Mouse (Mus musculus): ENCODE results near the gene Mpig6b. TPM values are rescaled to one million over a fixed set of nuclear protein-coding genes. Genes with fewer than 3 reads are reported as not detected.

Mpig6b gene
- polyA plus RNA-seq, 1 experiment from 2014 or later = 1.3 TPM

Other genes with a start within 250 kb of the Mpig6b start
- gene Stk19, start 229.2 kb downstream of the Mpig6b start, polyA plus RNA-seq (2016; fragmentation: Nextera tagmentation; extraction: Ambion mirVana) = 30.2 and 30.6 TPM in 2 replicates
- gene Dxo, start 229.2 kb downstream of the Mpig6b start, polyA plus RNA-seq (2016; fragmentation: Nextera tagmentation; extraction: Ambion mirVana) = 81.2 and 88.1 TPM in 2 replicates
- 57.8 and 62.4 TPM in 2 replicates for gene Skiv2l, start 216.0 kb downstream of the Mpig6b start, polyA plus RNA-seq (2016; fragmentation: Nextera tagmentation; extraction: Ambion mirVana)
- 137 and 139 TPM in 2 replicates for gene Nelfe, start 215.8 kb downstream of the Mpig6b start, polyA plus RNA-seq (2016; fragmentation: Nextera tagmentation; extraction: Ambion mirVana)
- 1.8 and 2.8 TPM in 2 replicates for gene Cfb, start 203.7 kb downstream of the Mpig6b start, polyA plus RNA-seq (2016; fragmentation: Nextera tagmentation; extraction: Ambion mirVana)
- 5.8 and 6.1 TPM in 2 replicates for gene Zbtb12, start 186.7 kb downstream of the Mpig6b start, polyA plus RNA-seq (2016; fragmentation: Nextera tagmentation; extraction: Ambion mirVana)
- gene Gm20547, start 184.1 kb downstream of the Mpig6b start, polyA plus RNA-seq (2016; fragmentation: Nextera tagmentation; extraction: Ambion mirVana) = 0.07 TPM in 1 of 2 replicates, not detected in the other
- 1.3 TPM in 2 replicates for gene C2, start 167.9 kb downstream of the Mpig6b start, polyA plus RNA-seq (2016; fragmentation: Nextera tagmentation; extraction: Ambion mirVana)
- gene Ehmt2, start 167.7 kb downstream of the Mpig6b start, polyA plus RNA-seq (2016; fragmentation: Nextera tagmentation; extraction: Ambion mirVana) = 88.0 and 91.9 TPM in 2 replicates
- gene Slc44a4, start 151.7 kb downstream of the Mpig6b start, polyA plus RNA-seq (2016; fragmentation: Nextera tagmentation; extraction: Ambion mirVana) = not detected in 2 replicates
- gene Neu1, start 134.9 kb downstream of the Mpig6b start, polyA plus RNA-seq (2016; fragmentation: Nextera tagmentation; extraction: Ambion mirVana) = 16.1 and 19.2 TPM in 2 replicates
- 0.19 TPM in 1 of 2 replicates, not detected in the other for gene Hspa1b, start 106.9 kb downstream of the Mpig6b start, polyA plus RNA-seq (2016; fragmentation: Nextera tagmentation; extraction: Ambion mirVana)
- gene Gm20481, start 96.3 kb downstream of the Mpig6b start, polyA plus RNA-seq (2016; fragmentation: Nextera tagmentation; extraction: Ambion mirVana) = 0.27 TPM in 1 of 2 replicates, not detected in the other
- 1.3 and 1.6 TPM in 2 replicates for gene Hspa1a, start 94.0 kb downstream of the Mpig6b start, polyA plus RNA-seq (2016; fragmentation: Nextera tagmentation; extraction: Ambion mirVana)
- 0.71 and 0.81 TPM in 2 replicates for gene Hspa1l, start 93.5 kb downstream of the Mpig6b start, polyA plus RNA-seq (2016; fragmentation: Nextera tagmentation; extraction: Ambion mirVana)
- gene Lsm2, start 84.3 kb downstream of the Mpig6b start, polyA plus RNA-seq (2016; fragmentation: Nextera tagmentation; extraction: Ambion mirVana) = 307 and 337 TPM in 2 replicates
- 177 and 210 TPM in 2 replicates for gene Vars, start 65.2 kb downstream of the Mpig6b start, polyA plus RNA-seq (2016; fragmentation: Nextera tagmentation; extraction: Ambion mirVana)
- gene Vwa7, start 49.6 kb downstream of the Mpig6b start, polyA plus RNA-seq (2016; fragmentation: Nextera tagmentation; extraction: Ambion mirVana) = 0.19 and 0.28 TPM in 2 replicates
- 7.1 and 7.7 TPM in 2 replicates for gene Sapcd1, start 38.2 kb downstream of the Mpig6b start, polyA plus RNA-seq (2016; fragmentation: Nextera tagmentation; extraction: Ambion mirVana)
- gene Msh5, start 19.4 kb downstream of the Mpig6b start, polyA plus RNA-seq (2016; fragmentation: Nextera tagmentation; extraction: Ambion mirVana) = 5.4 and 6.3 TPM in 2 replicates
- gene Clic1, start 16.2 kb downstream of the Mpig6b start, polyA plus RNA-seq (2016; fragmentation: Nextera tagmentation; extraction: Ambion mirVana) = 216 and 217 TPM in 2 replicates
- gene Ddah2, start 7.1 kb downstream of the Mpig6b start, polyA plus RNA-seq (2016; fragmentation: Nextera tagmentation; extraction: Ambion mirVana) = 527 and 597 TPM in 2 replicates
- 0.17 TPM in 2 replicates for gene Ly6g6c, start 796 bp downstream of the Mpig6b start, polyA plus RNA-seq (2016; fragmentation: Nextera tagmentation; extraction: Ambion mirVana)
- 0.32 and 0.59 TPM in 2 replicates for gene Ly6g6e, start 10.7 kb upstream of the Mpig6b start, polyA plus RNA-seq (2016; fragmentation: Nextera tagmentation; extraction: Ambion mirVana)
- 2.0 and 3.5 TPM in 2 replicates for gene Ly6g6d, start 11.9 kb upstream of the Mpig6b start, polyA plus RNA-seq (2016; fragmentation: Nextera tagmentation; extraction: Ambion mirVana)
- gene Ly6g6f, start 19.4 kb upstream of the Mpig6b start, polyA plus RNA-seq (2016; fragmentation: Nextera tagmentation; extraction: Ambion mirVana) = 0.70 and 0.86 TPM in 2 replicates
- gene Abhd16a, start 23.1 kb upstream of the Mpig6b start, polyA plus RNA-seq (2016; fragmentation: Nextera tagmentation; extraction: Ambion mirVana) = 56.7 and 68.5 TPM in 2 replicates
- not detected in 2 replicates for gene Ly6g5c, start 42.1 kb upstream of the Mpig6b start, polyA plus RNA-seq (2016; fragmentation: Nextera tagmentation; extraction: Ambion mirVana)
- gene Ly6g5b, start 49.2 kb upstream of the Mpig6b start, polyA plus RNA-seq (2016; fragmentation: Nextera tagmentation; extraction: Ambion mirVana) = 0.99 and 1.1 TPM in 2 replicates
- gene Gpank1, start 55.3 kb upstream of the Mpig6b start, polyA plus RNA-seq (2016; fragmentation: Nextera tagmentation; extraction: Ambion mirVana) = 33.4 and 34.5 TPM in 2 replicates
- 299 and 306 TPM in 2 replicates for gene Csnk2b, start 55.9 kb upstream of the Mpig6b start, polyA plus RNA-seq (2016; fragmentation: Nextera tagmentation; extraction: Ambion mirVana)
- gene D17H6S53E, start 60.2 kb upstream of the Mpig6b start, polyA plus RNA-seq (2016; fragmentation: Nextera tagmentation; extraction: Ambion mirVana) = 9.5 and 9.6 TPM in 2 replicates
- gene Apom, start 65.9 kb upstream of the Mpig6b start, polyA plus RNA-seq (2016; fragmentation: Nextera tagmentation; extraction: Ambion mirVana) = 0.53 and 0.66 TPM in 2 replicates
- gene Bag6, start 69.0 kb upstream of the Mpig6b start, polyA plus RNA-seq (2016; fragmentation: Nextera tagmentation; extraction: Ambion mirVana) = 56.6 and 67.4 TPM in 2 replicates
- gene Prrc2a, start 98.7 kb upstream of the Mpig6b start, polyA plus RNA-seq (2016; fragmentation: Nextera tagmentation; extraction: Ambion mirVana) = 173 and 198 TPM in 2 replicates
- 4.0 and 5.8 TPM in 2 replicates for gene Aif1, start 109.9 kb upstream of the Mpig6b start, polyA plus RNA-seq (2016; fragmentation: Nextera tagmentation; extraction: Ambion mirVana)
- gene Lst1, start 122.3 kb upstream of the Mpig6b start, polyA plus RNA-seq (2016; fragmentation: Nextera tagmentation; extraction: Ambion mirVana) = 5.0 and 8.3 TPM in 2 replicates
- gene Ltb, start 128.3 kb upstream of the Mpig6b start, polyA plus RNA-seq (2016; fragmentation: Nextera tagmentation; extraction: Ambion mirVana) = 0.10 TPM in 1 of 2 replicates, not detected in the other
- gene Tnf, start 135.8 kb upstream of the Mpig6b start, polyA plus RNA-seq (2016; fragmentation: Nextera tagmentation; extraction: Ambion mirVana) = 0.07 TPM in 1 of 2 replicates, not detected in the other
- not detected in 2 replicates for gene Lta, start 139.2 kb upstream of the Mpig6b start, polyA plus RNA-seq (2016; fragmentation: Nextera tagmentation; extraction: Ambion mirVana)
- gene Gm16181, start 154.7 kb upstream of the Mpig6b start, polyA plus RNA-seq (2016; fragmentation: Nextera tagmentation; extraction: Ambion mirVana) = 0.25 and 0.37 TPM in 2 replicates
- 9.7 and 11.8 TPM in 2 replicates for gene Atp6v1g2, start 167.5 kb upstream of the Mpig6b start, polyA plus RNA-seq (2016; fragmentation: Nextera tagmentation; extraction: Ambion mirVana)
- gene Nfkbil1, start 169.6 kb upstream of the Mpig6b start, polyA plus RNA-seq (2016; fragmentation: Nextera tagmentation; extraction: Ambion mirVana) = 9.9 and 11.7 TPM in 2 replicates
- 682 and 724 TPM in 2 replicates for gene Ddx39b, start 175.6 kb upstream of the Mpig6b start, polyA plus RNA-seq (2016; fragmentation: Nextera tagmentation; extraction: Ambion mirVana)
- 55.3 and 61.1 TPM in 2 replicates for gene H2-D1, start 196.5 kb upstream of the Mpig6b start, polyA plus RNA-seq (2016; fragmentation: Nextera tagmentation; extraction: Ambion mirVana)

Measured in midbrain, embryonic 10.5 days (tissue).